Mouse (Mus musculus): Measurements from ENCODE around the gene Bcl11b.

Gene Bcl11b

GRCm38 (mm10) chr12:108003483-108003882, at the start of gene Bcl11b:
Bcl11b (minus strand) TSS chr12:108003602.
- DNase-seq (ENCODE audit: low spot score in 2 of 2): no peak

- DNase-seq (ENCODE audit: low spot score in 2 of 2): no peak
Observed at GRCm38 (mm10) chr12:108050996-108051395, 47.6 kb upstream of the Bcl11b start.

- no peak for DNase-seq (ENCODE audit: low spot score in 2 of 2)
Observed at GRCm38 (mm10) chr12:108049625-108050024, 46.2 kb upstream of the Bcl11b start.

- DNase-seq (ENCODE audit: low spot score in 2 of 2): no peak
Observed at GRCm38 (mm10) chr12:108042239-108042571, 38.8 kb upstream of the Bcl11b start.

- DNase-seq (ENCODE audit: low spot score in 2 of 2): peak; percentile 56 to 65
Observed at GRCm38 (mm10) chr12:108041571-108042238, 38.3 kb upstream of the Bcl11b start.

GRCm38 (mm10) chr12:108037446-108037845, 34.0 kb upstream of the Bcl11b start:
- no peak for DNase-seq (ENCODE audit: low spot score in 2 of 2)

GRCm38 (mm10) chr12:108035412-108036078, 32.1 kb upstream of the Bcl11b start:
- no peak for DNase-seq (ENCODE audit: low spot score in 2 of 2)

- no peak for DNase-seq (ENCODE audit: low spot score in 2 of 2)
Observed at GRCm38 (mm10) chr12:108022835-108023615, 19.6 kb upstream of the Bcl11b start.

GRCm38 (mm10) chr12:108012003-108012402, 8.6 kb upstream of the Bcl11b start:
- DNase-seq (ENCODE audit: low spot score in 2 of 2): no peak

- DNase-seq (ENCODE audit: low spot score in 2 of 2): no peak
Observed at GRCm38 (mm10) chr12:108010346-108010745, 6.9 kb upstream of the Bcl11b start.

- no peak for DNase-seq (ENCODE audit: low spot score in 2 of 2)
Observed at GRCm38 (mm10) chr12:108009156-108009555, 5.8 kb upstream of the Bcl11b start.

- no peak for DNase-seq (ENCODE audit: low spot score in 2 of 2)
Observed at GRCm38 (mm10) chr12:108005816-108006626, 2.6 kb upstream of the Bcl11b start.

- no peak for DNase-seq (ENCODE audit: low spot score in 2 of 2)
Observed at GRCm38 (mm10) chr12:108005488-108005800, 2.0 kb upstream of the Bcl11b start.

- no peak for DNase-seq (ENCODE audit: low spot score in 2 of 2)
Observed at GRCm38 (mm10) chr12:108004701-108005487, 1.5 kb upstream of the Bcl11b start.

- DNase-seq (ENCODE audit: low spot score in 2 of 2): peak in 1 of 2 experiments; percentile 71
Observed at GRCm38 (mm10) chr12:108003928-108004327, 526 bp upstream of the Bcl11b start.

GRCm38 (mm10) chr12:108002436-108003189, 789 bp downstream of the Bcl11b start:
- DNase-seq (ENCODE audit: low spot score in 2 of 2): no peak

GRCm38 (mm10) chr12:108001652-108002340, 1.6 kb downstream of the Bcl11b start:
- DNase-seq (ENCODE audit: low spot score in 2 of 2): no peak

- DNase-seq (ENCODE audit: low spot score in 2 of 2): no peak
Observed at GRCm38 (mm10) chr12:108000715-108001080, 2.7 kb downstream of the Bcl11b start.

- no peak for DNase-seq (ENCODE audit: low spot score in 2 of 2)
Observed at GRCm38 (mm10) chr12:107999751-108000714, 3.4 kb downstream of the Bcl11b start.
